Mouse (Mus musculus): ENCODE measurements around the gene Kitl. TPM values are rescaled to one million over a fixed set of nuclear protein-coding genes. Genes with fewer than 3 reads are reported as not detected.
A peak's percentile ranks its signal among the peaks of the same experiment; 100 is the strongest.

Kitl gene
- polyA plus RNA-seq, 1 experiment from 2014 or later: 36.5 TPM

- ATAC-seq (ENCODE audit: low read depth) (no peak), DNase-seq (ENCODE audit: low spot score) (no peak)
- Histone ChIP-seq H3K9ac (ENCODE audit: low read depth, low read length) (no peak overlapping the region), H3K4me1 (ENCODE audit: control insufficient read depth, insufficient read depth, low read length) (peaks cover 7% of the 10 kb centered on the region; the same call in 1 of the 2 replicates), H3K36me3 (ENCODE audit: control insufficient read depth, insufficient read depth, low read length) (no peaks in the 10 kb centered on the region), H3K27ac (replicated peaks; ENCODE audit: low read depth, low read length) (no peak overlapping the region), H3K27me3 (replicated peaks; ENCODE audit: control insufficient read depth, insufficient read depth, low read length) (no peaks in the 10 kb centered on the region), H3K4me3 (ENCODE audit: low read depth, low read length) (no peak overlapping the region), H3K4me2 (ENCODE audit: low read depth, low read length) (no peak overlapping the region), H3K9me3 (ENCODE audit: control insufficient read depth, low read length) (no peaks in the 10 kb centered on the region)
- 74% methylated on average over 3 of the region's 3 CpGs for WGBS
Measured at GRCm38 (mm10) chr10:100032566-100032965, 17.1 kb downstream of the Kitl start.

GRCm38 (mm10) chr10:100036021-100036420 is 20.6 kb downstream of the Kitl start:
- H3K4me1 ChIP-seq (ENCODE audit: control insufficient read depth, insufficient read depth, low read length): peaks cover 7% of the 10 kb centered on the region; the same call in 1 of the 2 replicates
- DNase-seq (ENCODE audit: low spot score): no peak
- 49% methylated on average over 4 of the region's 4 CpGs for WGBS
- H3K9me3 ChIP-seq (ENCODE audit: control insufficient read depth, low read length): no peaks in the 10 kb centered on the region
- no peaks in the 10 kb centered on the region for H3K27me3 ChIP-seq (replicated peaks; ENCODE audit: control insufficient read depth, insufficient read depth, low read length)
- H3K36me3 ChIP-seq (ENCODE audit: control insufficient read depth, insufficient read depth, low read length): no peaks in the 10 kb centered on the region
- no peak overlapping the region for H3K27ac ChIP-seq (replicated peaks; ENCODE audit: low read depth, low read length)
- H3K9ac ChIP-seq (ENCODE audit: low read depth, low read length): no peak overlapping the region
- H3K4me2 ChIP-seq (ENCODE audit: low read depth, low read length): no peak overlapping the region
- no peak for ATAC-seq (ENCODE audit: low read depth)
- H3K4me3 ChIP-seq (ENCODE audit: low read depth, low read length): no peak overlapping the region

- ATAC-seq (ENCODE audit: low read depth) (no peak), DNase-seq (ENCODE audit: low spot score) (no peak)
- Histone ChIP-seq H3K4me2 (ENCODE audit: low read depth, low read length) (no peak overlapping the region), H3K9me3 (ENCODE audit: control insufficient read depth, low read length) (no peaks in the 10 kb centered on the region), H3K9ac (ENCODE audit: low read depth, low read length) (no peak overlapping the region), H3K36me3 (ENCODE audit: control insufficient read depth, insufficient read depth, low read length) (no peaks in the 10 kb centered on the region), H3K4me3 (ENCODE audit: low read depth, low read length) (no peak overlapping the region), H3K27ac (replicated peaks; ENCODE audit: low read depth, low read length) (no peak overlapping the region), H3K27me3 (replicated peaks; ENCODE audit: control insufficient read depth, insufficient read depth, low read length) (no peaks in the 10 kb centered on the region), H3K4me1 (ENCODE audit: control insufficient read depth, insufficient read depth, low read length) (no peaks in the 10 kb centered on the region)
- WGBS: 49% methylated on average over 12 of the region's 12 CpGs
Measured at GRCm38 (mm10) chr10:100038342-100038898, 23.0 kb downstream of the Kitl start.

GRCm38 (mm10) chr10:100038994-100039393 is 23.6 kb downstream of the Kitl start:
- H3K9ac ChIP-seq (ENCODE audit: low read depth, low read length): no peak overlapping the region
- H3K4me3 ChIP-seq (ENCODE audit: low read depth, low read length): no peak overlapping the region
- 87% methylated on average over 8 of the region's 8 CpGs for WGBS
- H3K36me3 ChIP-seq (ENCODE audit: control insufficient read depth, insufficient read depth, low read length): no peaks in the 10 kb centered on the region
- no peaks in the 10 kb centered on the region for H3K27me3 ChIP-seq (replicated peaks; ENCODE audit: control insufficient read depth, insufficient read depth, low read length)
- H3K27ac ChIP-seq (replicated peaks; ENCODE audit: low read depth, low read length): no peak overlapping the region
- no peak overlapping the region for H3K4me2 ChIP-seq (ENCODE audit: low read depth, low read length)
- H3K4me1 ChIP-seq (ENCODE audit: control insufficient read depth, insufficient read depth, low read length): no peaks in the 10 kb centered on the region
- H3K9me3 ChIP-seq (ENCODE audit: control insufficient read depth, low read length): no peaks in the 10 kb centered on the region
- ATAC-seq (ENCODE audit: low read depth): no peak
- no peak for DNase-seq (ENCODE audit: low spot score)

GRCm38 (mm10) chr10:100043748-100044147 is 28.3 kb downstream of the Kitl start:
- Histone ChIP-seq H3K27me3 (replicated peaks; ENCODE audit: control insufficient read depth, insufficient read depth, low read length) (no peaks in the 10 kb centered on the region), H3K27ac (replicated peaks; ENCODE audit: low read depth, low read length) (no peak overlapping the region), H3K4me1 (ENCODE audit: control insufficient read depth, insufficient read depth, low read length) (no peaks in the 10 kb centered on the region), H3K4me3 (ENCODE audit: low read depth, low read length) (no peak overlapping the region), H3K4me2 (ENCODE audit: low read depth, low read length) (no peak overlapping the region), H3K9ac (ENCODE audit: low read depth, low read length) (no peak overlapping the region), H3K9me3 (ENCODE audit: control insufficient read depth, low read length) (no peaks in the 10 kb centered on the region), H3K36me3 (ENCODE audit: control insufficient read depth, insufficient read depth, low read length) (no peaks in the 10 kb centered on the region)
- DNase-seq (ENCODE audit: low spot score) (no peak), ATAC-seq (ENCODE audit: low read depth) (no peak)
- 90% methylated on average over 5 of the region's 5 CpGs for WGBS

DNA sequence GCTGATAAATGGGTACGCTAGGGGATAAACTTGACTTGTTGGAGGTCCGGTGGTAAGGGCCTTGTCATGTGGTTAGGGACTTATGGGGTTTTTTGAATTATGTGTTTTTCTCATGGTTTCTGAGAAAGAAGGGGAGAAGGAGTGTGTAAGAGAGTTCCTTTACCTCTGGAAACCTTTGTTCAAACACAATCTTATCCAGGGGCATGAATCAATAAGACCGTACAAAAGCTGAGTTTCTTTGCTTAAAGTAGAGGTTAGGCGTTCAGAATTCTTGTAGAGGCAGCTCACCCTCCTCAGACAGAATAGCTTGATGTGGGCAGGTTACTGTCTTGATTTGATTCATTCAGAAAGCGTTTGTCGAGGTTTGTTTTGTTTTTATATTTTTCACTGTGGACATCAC is 28.7 kb downstream of the Kitl start:
- H3K4me2 ChIP-seq (ENCODE audit: low read depth, low read length): no peak overlapping the region
- WGBS: 92% methylated on average over 6 of the region's 6 CpGs
- H3K9me3 ChIP-seq (ENCODE audit: control insufficient read depth, low read length): no peaks in the 10 kb centered on the region
- H3K9ac ChIP-seq (ENCODE audit: low read depth, low read length): no peak overlapping the region
- H3K36me3 ChIP-seq (ENCODE audit: control insufficient read depth, insufficient read depth, low read length): no peaks in the 10 kb centered on the region
- no peaks in the 10 kb centered on the region for H3K4me1 ChIP-seq (ENCODE audit: control insufficient read depth, insufficient read depth, low read length)
- no peak for DNase-seq (ENCODE audit: low spot score)
- ATAC-seq (ENCODE audit: low read depth): no peak
- no peak overlapping the region for H3K4me3 ChIP-seq (ENCODE audit: low read depth, low read length)
- no peaks in the 10 kb centered on the region for H3K27me3 ChIP-seq (replicated peaks; ENCODE audit: control insufficient read depth, insufficient read depth, low read length)
- no peak overlapping the region for H3K27ac ChIP-seq (replicated peaks; ENCODE audit: low read depth, low read length)

DNA sequence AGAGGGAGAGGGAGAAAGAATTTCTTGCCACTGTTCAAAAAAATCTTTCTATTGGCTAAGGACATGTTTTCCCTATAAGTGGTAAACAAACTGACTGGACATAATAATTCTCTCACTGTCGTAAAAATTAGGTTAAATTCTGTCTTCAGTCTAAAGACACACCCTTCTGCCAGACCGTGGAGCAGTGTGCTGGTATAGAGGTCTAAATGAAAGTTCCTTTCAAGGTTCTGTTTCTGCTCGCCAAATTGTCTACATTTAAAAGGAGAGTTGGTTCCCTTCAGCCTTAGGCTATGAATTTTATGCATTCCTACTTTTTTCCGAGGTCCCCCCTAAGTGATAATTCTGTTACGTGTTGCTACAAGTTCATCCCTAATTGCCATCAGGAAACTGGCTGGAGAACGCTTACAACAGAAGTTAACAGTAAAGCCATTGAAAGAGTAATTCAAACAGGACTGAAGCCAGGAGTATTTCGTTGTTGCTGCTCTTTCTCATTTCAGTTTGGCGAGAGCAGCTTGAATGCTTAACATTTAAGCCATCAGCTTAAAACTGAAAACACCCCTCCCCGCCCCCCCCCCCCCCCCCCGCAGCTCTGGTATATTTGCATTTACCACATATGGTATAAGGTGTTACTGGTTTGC is 35.8 kb downstream of the Kitl start:
- no peak overlapping the region for H3K9ac ChIP-seq (ENCODE audit: low read depth, low read length)
- WGBS: 15% methylated on average over 10 of the region's 10 CpGs

DNA sequence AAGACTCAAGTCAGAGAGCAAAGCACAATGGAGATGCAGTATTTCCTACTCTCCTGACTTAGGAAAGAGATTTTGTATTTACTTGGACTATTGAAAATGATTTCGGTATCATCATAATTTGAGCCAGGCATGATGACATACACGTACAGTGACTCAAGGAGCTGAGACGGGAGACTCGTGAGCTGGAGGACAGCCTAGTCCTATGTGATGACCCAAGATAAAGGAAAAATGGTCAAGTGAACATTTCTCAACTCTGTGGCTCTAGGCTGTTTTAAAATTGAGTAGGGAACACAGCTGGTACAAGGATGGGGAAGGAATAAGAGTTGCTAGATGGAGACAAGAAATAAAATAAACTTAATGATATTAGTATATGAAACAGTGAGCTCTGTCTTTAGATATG is 37.0 kb downstream of the Kitl start:
- 82% methylated on average over 4 of the region's 4 CpGs for WGBS

More for the DNA sequence above, 35.8 kb downstream of the Kitl start:
- no peak overlapping the region for H3K4me3 ChIP-seq (ENCODE audit: low read depth, low read length)
- no peaks in the 10 kb centered on the region for H3K36me3 ChIP-seq (ENCODE audit: control insufficient read depth, insufficient read depth, low read length)
- no peaks in the 10 kb centered on the region for H3K27me3 ChIP-seq (replicated peaks; ENCODE audit: control insufficient read depth, insufficient read depth, low read length)
- DNase-seq (ENCODE audit: low spot score) (peak; percentile 52), ATAC-seq (ENCODE audit: low read depth) (no peak)
- peaks cover 19% of the 10 kb centered on the region for H3K4me1 ChIP-seq (ENCODE audit: control insufficient read depth, insufficient read depth, low read length)
- no peak overlapping the region for H3K27ac ChIP-seq (replicated peaks; ENCODE audit: low read depth, low read length)
- peak overlapping the region; percentile 36 for H3K4me2 ChIP-seq (ENCODE audit: low read depth, low read length)
- H3K9me3 ChIP-seq (ENCODE audit: control insufficient read depth, low read length): no peaks in the 10 kb centered on the region

GRCm38 (mm10) chr10:100052911-100053310 is 37.5 kb downstream of the Kitl start:
- H3K4me1 ChIP-seq (ENCODE audit: control insufficient read depth, insufficient read depth, low read length): peaks cover 19% of the 10 kb centered on the region
- no peaks in the 10 kb centered on the region for H3K9me3 ChIP-seq (ENCODE audit: control insufficient read depth, low read length)
- 79% methylated on average over 4 of the region's 4 CpGs for WGBS
- no peak for DNase-seq (ENCODE audit: low spot score)
- no peak overlapping the region for H3K4me3 ChIP-seq (ENCODE audit: low read depth, low read length)
- H3K4me2 ChIP-seq (ENCODE audit: low read depth, low read length): no peak overlapping the region
- H3K9ac ChIP-seq (ENCODE audit: low read depth, low read length): no peak overlapping the region
- H3K27me3 ChIP-seq (replicated peaks; ENCODE audit: control insufficient read depth, insufficient read depth, low read length): no peaks in the 10 kb centered on the region
- no peak overlapping the region for H3K27ac ChIP-seq (replicated peaks; ENCODE audit: low read depth, low read length)
- no peaks in the 10 kb centered on the region for H3K36me3 ChIP-seq (ENCODE audit: control insufficient read depth, insufficient read depth, low read length)
- ATAC-seq (ENCODE audit: low read depth): no peak

More for the DNA sequence above, 37.0 kb downstream of the Kitl start:
- DNase-seq (ENCODE audit: low spot score) (no peak), ATAC-seq (ENCODE audit: low read depth) (no peak)
- Histone ChIP-seq H3K9ac (ENCODE audit: low read depth, low read length) (no peak overlapping the region), H3K4me2 (ENCODE audit: low read depth, low read length) (no peak overlapping the region), H3K27ac (replicated peaks; ENCODE audit: low read depth, low read length) (no peak overlapping the region), H3K4me1 (ENCODE audit: control insufficient read depth, insufficient read depth, low read length) (peaks cover 19% of the 10 kb centered on the region), H3K36me3 (ENCODE audit: control insufficient read depth, insufficient read depth, low read length) (no peaks in the 10 kb centered on the region), H3K27me3 (replicated peaks; ENCODE audit: control insufficient read depth, insufficient read depth, low read length) (no peaks in the 10 kb centered on the region), H3K9me3 (ENCODE audit: control insufficient read depth, low read length) (no peaks in the 10 kb centered on the region), H3K4me3 (ENCODE audit: low read depth, low read length) (no peak overlapping the region)
